Mouse (Mus musculus) lung, postnatal 0 days (tissue): Measurements from ENCODE around the gene Rusc1.

ENCODE experiments used
- CTCF ChIP-seq: IDR thresholded peaks from 2 replicates; pipeline ENCODE4 v1.5.1; 2016; ENCODE audit warnings: antibody characterized with exemption, mild to moderate bottlenecking
- EP300 ChIP-seq: IDR thresholded peaks from 2 replicates; pipeline ENCODE4 v1.6.1; 2016; ENCODE audit warnings: antibody characterized with exemption, mild to moderate bottlenecking, control low read depth

GRCm38 (mm10) chr3:89087338-89088110, 5.6 kb downstream of the Rusc1 start:
- peak; percentile 80 for TF ChIP-seq CTCF
- no peak for TF ChIP-seq EP300
